Mouse (Mus musculus) heart, adult 2 months (tissue): ENCODE measurements around the gene Stra6.

Source experiments
- CTCF ChIP-seq: fragments of 200-600 bp; IDR thresholded peaks from 2 replicates; pipeline ENCODE4 v1.8.1; 2022; ENCODE audit warnings: antibody characterized with exemption, mild to moderate bottlenecking, moderate library complexity
- POLR2A ChIP-seq: fragments of 200-500 bp; IDR thresholded peaks from 2 replicates; pipeline ENCODE4 v1.6.1; 2011; ENCODE audit warnings: mild to moderate bottlenecking, low read depth, low read length, control low read depth; ENCODE audit not compliant: insufficient read depth

GRCm38 (mm10) chr9:58118671-58119070 is 55.1 kb downstream of the Stra6 start, which contains the start of gene Ccdc33:
- TF ChIP-seq POLR2A (no peak), CTCF (no peak)
